Mouse (Mus musculus): ENCODE results near the gene Rab3a.

The Rab3a gene

GRCm38 (mm10) chr8:70774740-70775139, 20.3 kb downstream of the Rab3a start:
- no peak for DNase-seq (ENCODE audit: low spot score in 2 of 2)

- DNase-seq (ENCODE audit: low spot score in 2 of 2) = no peak
These were observed 20.7 kb downstream of the Rab3a start for GRCm38 (mm10) chr8:70775227-70775626.

GRCm38 (mm10) chr8:70775851-70776495, 21.5 kb downstream of the Rab3a start:
- DNase-seq (ENCODE audit: low spot score in 2 of 2) = no peak

- peak; percentile 93 to 96 for DNase-seq (ENCODE audit: low spot score in 2 of 2)
These were observed 22.3 kb downstream of the Rab3a start, which contains the start of gene Pik3r2 for GRCm38 (mm10) chr8:70776496-70777444. Gene Pik3r2 (minus strand): TSS chr8:70776713.

- no peak for DNase-seq (ENCODE audit: low spot score in 2 of 2)
These were observed 25.6 kb downstream of the Rab3a start for GRCm38 (mm10) chr8:70780093-70780492.

- no peak for DNase-seq (ENCODE audit: low spot score in 2 of 2)
These were observed 32.0 kb downstream of the Rab3a start for GRCm38 (mm10) chr8:70786291-70787050.

GRCm38 (mm10) chr8:70787051-70787445, 32.6 kb downstream of the Rab3a start:
- DNase-seq (ENCODE audit: low spot score in 2 of 2) = no peak

- no peak for DNase-seq (ENCODE audit: low spot score in 2 of 2)
These were observed 33.6 kb downstream of the Rab3a start for GRCm38 (mm10) chr8:70787941-70788667.

GRCm38 (mm10) chr8:70789046-70789445, 34.6 kb downstream of the Rab3a start:
- DNase-seq (ENCODE audit: low spot score in 2 of 2) = no peak

- DNase-seq (ENCODE audit: low spot score in 2 of 2) = no peak
These were observed 36.4 kb downstream of the Rab3a start for GRCm38 (mm10) chr8:70790846-70791245.

GRCm38 (mm10) chr8:70791294-70791701, 36.8 kb downstream of the Rab3a start:
- peak; percentile 80 to 84 for DNase-seq (ENCODE audit: low spot score in 2 of 2)

GRCm38 (mm10) chr8:70791975-70792691, 37.7 kb downstream of the Rab3a start:
- DNase-seq (ENCODE audit: low spot score in 2 of 2) = peak; percentile 99

- peak; percentile 89 to 91 for DNase-seq (ENCODE audit: low spot score in 2 of 2)
These were observed 38.2 kb downstream of the Rab3a start for GRCm38 (mm10) chr8:70792700-70793099.

- DNase-seq (ENCODE audit: low spot score in 2 of 2) = no peak
These were observed 39.7 kb downstream of the Rab3a start for GRCm38 (mm10) chr8:70794215-70794614.

- DNase-seq (ENCODE audit: low spot score in 2 of 2) = no peak
These were observed 40.9 kb downstream of the Rab3a start for GRCm38 (mm10) chr8:70795370-70795769.

GRCm38 (mm10) chr8:70796403-70797080, 42.1 kb downstream of the Rab3a start:
- DNase-seq (ENCODE audit: low spot score in 2 of 2) = no peak

GRCm38 (mm10) chr8:70797081-70798070, 42.9 kb downstream of the Rab3a start:
- DNase-seq (ENCODE audit: low spot score in 2 of 2) = peak; percentile 81 to 82

- no peak for DNase-seq (ENCODE audit: low spot score in 2 of 2)
These were observed 43.8 kb downstream of the Rab3a start for GRCm38 (mm10) chr8:70798281-70798680.

GRCm38 (mm10) chr8:70800648-70801047, 46.2 kb downstream of the Rab3a start:
- DNase-seq (ENCODE audit: low spot score in 2 of 2) = peak in 1 of 2 experiments; percentile 37

Data from natural killer cell, adult 2 months (primary cell).